Comparison of ENCODE assay signal across 13 mouse cellular contexts in genomic region chr6:48681472-48682090, GRCm38 (mm10). TPM values are rescaled to one million over a fixed set of nuclear protein-coding genes. Genes with fewer than 3 reads are reported as not detected.
DNase-seq lines count a peak whose midpoint lies in the region; ATAC-seq and TF ChIP-seq lines count a peak whose summit lies in the region.
"Had no signal": no experiment of that assay in that cellular context is flagged by ENCODE, and none has a peak within 500 bp of the region (broad histone marks: within the 10 kb centered on the region; RNA-seq: fewer than 3 reads in every experiment).

No protein-coding gene starts in this region.

- no peaks in the 10 kb centered on the region for H3K27me3 ChIP-seq in heart, adult 2 months (ENCODE audit: control insufficient read depth, insufficient read depth, low read length)
- no peaks in the 10 kb centered on the region for H3K27me3 ChIP-seq in liver, embryonic 16.5 days (ENCODE audit: control insufficient read depth, insufficient read depth, low read depth, low read length)
- H3K27me3 ChIP-seq: limb, embryonic 15.5 days; megakaryocyte, embryonic 14.5 days had no signal

- TF ChIP-seq EP300 in heart, adult 2 months (IDR thresholded peaks at IDR 0.05; ENCODE audit: insufficient read depth, low read depth, low read length) = no peak

- TF ChIP-seq POLR2A in heart, adult 2 months (IDR thresholded peaks at IDR 0.05; ENCODE audit: insufficient read depth, low read depth, low read length) = no peak

- H3K4me2 ChIP-seq in liver, embryonic 16.5 days (ENCODE audit: low read depth, low read length) = no peak overlapping the region
- H3K4me2 ChIP-seq: limb, embryonic 15.5 days had no signal

- no peaks in the 10 kb centered on the region for H3K9me3 ChIP-seq in liver, embryonic 16.5 days (replicated peaks; ENCODE audit: control insufficient read depth, low read length)
- H3K9me3 ChIP-seq: limb, embryonic 15.5 days; megakaryocyte, embryonic 14.5 days had no signal

- no peak overlapping the region for H3K4me3 ChIP-seq in heart, adult 2 months
- no peak overlapping the region for H3K4me3 ChIP-seq in liver, embryonic 16.5 days (ENCODE audit: low read depth, low read length)
- H3K4me3 ChIP-seq: limb, embryonic 15.5 days; megakaryocyte, embryonic 14.5 days had no signal

- ATAC-seq in liver, embryonic 16.5 days (ENCODE audit: low read depth) = no peak
- ATAC-seq: hindbrain, embryonic 16.5 days had no signal

- peaks cover 3% of the 10 kb centered on the region; the same call in 1 of the 2 replicates for H3K4me1 ChIP-seq in heart, adult 2 months (ENCODE audit: control insufficient read depth, insufficient read depth, low read length)
- no peaks in the 10 kb centered on the region; the same call in 1 of the 2 replicates for H3K4me1 ChIP-seq in liver, embryonic 16.5 days (ENCODE audit: control insufficient read depth, low read depth, low read length)
- H3K4me1 ChIP-seq: limb, embryonic 15.5 days had no signal

- H3K36me3 ChIP-seq in heart, adult 2 months (ENCODE audit: control insufficient read depth, insufficient read depth, low read length) = no peaks in the 10 kb centered on the region
- H3K36me3 ChIP-seq in liver, embryonic 16.5 days (ENCODE audit: control insufficient read depth, insufficient read depth) = no peaks in the 10 kb centered on the region
- H3K36me3 ChIP-seq: limb, embryonic 15.5 days had no signal

- no peaks in the 10 kb centered on the region for H3K79me2 ChIP-seq in heart, adult 2 months (replicated peaks; ENCODE audit: control insufficient read depth, insufficient read depth, low read length)

- H3K9ac ChIP-seq in heart, adult 2 months (ENCODE audit: low read depth, low read length) = no peak overlapping the region
- no peak overlapping the region for H3K9ac ChIP-seq in liver, embryonic 16.5 days (ENCODE audit: low read depth, low read length)
- H3K9ac ChIP-seq: limb, embryonic 15.5 days had no signal

- no peak for DNase-seq in heart, adult 2 months
- DNase-seq in heart, postnatal 10 days = no peak
- DNase-seq in liver = no peak
- peak; percentile 11 for DNase-seq in thymus, postnatal 4 days
- DNase-seq in thymus, postnatal 10 days (ENCODE audit: low spot score in 2 of 2) = no peak
- no peak for DNase-seq in adrenal gland, postnatal 4 days (ENCODE audit: low spot score in 2 of 2)
- DNase-seq in layer of hippocampus, postnatal 14 days (ENCODE audit: low spot score in 2 of 2) = no peak
- DNase-seq: cerebellum, adult 8-10 months had no signal

- intact Hi-C loops in heart, adult 2 months (cut with DNase I) = loop anchor here (2.0 kb wide), 1 partner anchor 65 kb away; the partner anchor contains the start of gene Gimap5
- intact Hi-C loops in heart, postnatal 10 days (cut with DNase I) = loop anchor here (5.0 kb wide), 1 partner anchor 34 kb away; the partner anchor contains the start of gene Gimap8

- peak overlapping the region; percentile 81 for H3K27ac ChIP-seq in heart, adult 2 months
- H3K27ac ChIP-seq in liver, embryonic 16.5 days (ENCODE audit: low read length) = peak overlapping the region; percentile 7; the same call in 1 of the 2 replicates
- H3K27ac ChIP-seq: limb, embryonic 15.5 days had no signal

- WGBS in heart, adult 2 months = 24% methylated on average over 3 of the region's 3 CpGs
- WGBS in liver, embryonic 16.5 days (ENCODE audit: insufficient replicate concordance) = 25% methylated on average over 3 of the region's 3 CpGs

- TF ChIP-seq CTCF in heart, adult 2 months (IDR thresholded peaks at IDR 0.05) = no peak

RNA-seq across cellular contexts. Expression of gene Gimap4, which starts 2.8 kb away (rescaled TPM):
- total RNA-seq in heart, adult 2 months (2021) = 10 to 100 TPM; 22.4 to 25.3 TPM
- polyA plus RNA-seq in heart, adult 2 months (2012; rRNA removed) = 28.1 and 42.1 TPM in 2 replicates
- total RNA-seq in heart, postnatal 10 days (2021) = 10 to 100 TPM; 46.9 to 57.4 TPM
- 11.0 and 11.4 TPM in 2 replicates for polyA plus RNA-seq in liver, embryonic 16.5 days (2015; fragmentation: Nextera tagmentation; extraction: Ambion mirVana)
- total RNA-seq in adrenal gland, postnatal 4 days (2021) = 10 to 100 TPM; 40.8 to 48.9 TPM
- total RNA-seq in layer of hippocampus, postnatal 14 days (2021) = under 1 TPM; 0.21 to 0.30 TPM
- total RNA-seq: layer of hippocampus, adult 18-20 months had no signal

RNA-seq across cellular contexts. Expression of gene Gimap9, which starts 5.7 kb away (rescaled TPM):
- 1 to 10 TPM; 3.1 to 3.4 TPM for total RNA-seq in heart, adult 2 months (2021)
- 1.8 and 3.7 TPM in 2 replicates for polyA plus RNA-seq in heart, adult 2 months (2012; rRNA removed)
- 1 to 10 TPM; 6.0 to 7.5 TPM for total RNA-seq in heart, postnatal 10 days (2021)
- polyA plus RNA-seq in liver, embryonic 16.5 days (2015; fragmentation: Nextera tagmentation; extraction: Ambion mirVana) = 7.2 and 9.8 TPM in 2 replicates
- 1 to 10 TPM; 7.2 to 9.3 TPM for total RNA-seq in adrenal gland, postnatal 4 days (2021)
- under 1 TPM; 0.55 to 0.62 TPM for total RNA-seq in layer of hippocampus, postnatal 14 days (2021)

RNA-seq across cellular contexts. Expression of gene Gimap6, which starts 26.4 kb away (rescaled TPM):
- total RNA-seq in heart, adult 2 months (2021) = 10 to 100 TPM; 34.3 to 38.1 TPM
- polyA plus RNA-seq in heart, adult 2 months (2012; rRNA removed) = 19.2 and 28.6 TPM in 2 replicates
- total RNA-seq in heart, postnatal 10 days (2021) = 10 to 100 TPM; 73.8 to 74.5 TPM
- polyA plus RNA-seq in liver, embryonic 16.5 days (2015; fragmentation: Nextera tagmentation; extraction: Ambion mirVana) = 8.9 and 9.9 TPM in 2 replicates
- total RNA-seq in adrenal gland, postnatal 4 days (2021) = 10 to 100 TPM; 70.3 to 72.9 TPM
- 1 to 10 TPM; 6.5 to 7.3 TPM for total RNA-seq in layer of hippocampus, postnatal 14 days (2021)

RNA-seq across cellular contexts. Expression of gene Gimap8, which starts 34.5 kb away (rescaled TPM):
- 1 to 10 TPM; 7.1 to 7.6 TPM for total RNA-seq in heart, adult 2 months (2021)
- 4.1 and 7.3 TPM in 2 replicates for polyA plus RNA-seq in heart, adult 2 months (2012; rRNA removed)
- total RNA-seq in heart, postnatal 10 days (2021) = 10 to 100 TPM; 11.0 to 14.0 TPM
- 1.0 and 1.1 TPM in 2 replicates for polyA plus RNA-seq in liver, embryonic 16.5 days (2015; fragmentation: Nextera tagmentation; extraction: Ambion mirVana)
- total RNA-seq in adrenal gland, postnatal 4 days (2021) = 10 to 100 TPM; 10.8 to 12.0 TPM
- 1 to 10 TPM; 1.0 to 1.4 TPM for total RNA-seq in layer of hippocampus, postnatal 14 days (2021)

RNA-seq across cellular contexts. Expression of gene Gm28053, which starts 36.8 kb away (rescaled TPM):
- total RNA-seq in heart, adult 2 months (2021) = 1 to 10 TPM; 3.4 to 5.6 TPM
- polyA plus RNA-seq in heart, adult 2 months (2012; rRNA removed) = not detected in 2 replicates
- total RNA-seq in heart, postnatal 10 days (2021) = 1 to 10 TPM; 5.0 to 6.6 TPM
- 0.40 TPM in 1 of 2 replicates, not detected in the other for polyA plus RNA-seq in liver, embryonic 16.5 days (2015; fragmentation: Nextera tagmentation; extraction: Ambion mirVana)
- total RNA-seq in adrenal gland, postnatal 4 days (2021) = 1 to 10 TPM; 2.8 to 6.3 TPM
- 1 to 10 TPM; 1.5 to 2.4 TPM for total RNA-seq in layer of hippocampus, postnatal 14 days (2021)

Comparison
In these comparisons a context has a peak if more than half of its experiments do, and no peak if none do; other contexts are left out.
1. RNA of gene Gimap4, which starts 2.8 kb away (total RNA-seq): 46.9 to 57.4 TPM in heart, postnatal 10 days, 40.8 to 48.9 TPM in adrenal gland, postnatal 4 days and 22.4 to 25.3 TPM in heart, adult 2 months; 0.21 to 0.30 TPM in layer of hippocampus, postnatal 14 days; every median in the first group is over 10 times any median in the second.
2. RNA of gene Gimap6, which starts 26.4 kb away (total RNA-seq): 73.8 to 74.5 TPM in heart, postnatal 10 days, 70.3 to 72.9 TPM in adrenal gland, postnatal 4 days and 34.3 to 38.1 TPM in heart, adult 2 months; 6.5 to 7.3 TPM in layer of hippocampus, postnatal 14 days; every median in the first group is over 4 times any median in the second.